Mouse (Mus musculus) layer of hippocampus, adult 11-12 months (tissue): Measurements from ENCODE around the gene Fam149a.
A peak's percentile ranks its signal among the peaks of the same experiment; 100 is the strongest.

Experiments used
- DNase-seq: peaks from one replicate; pipeline ENCODE4 v3.0.0; 2022; ENCODE audit warnings: low spot score

The Fam149a gene

DNA sequence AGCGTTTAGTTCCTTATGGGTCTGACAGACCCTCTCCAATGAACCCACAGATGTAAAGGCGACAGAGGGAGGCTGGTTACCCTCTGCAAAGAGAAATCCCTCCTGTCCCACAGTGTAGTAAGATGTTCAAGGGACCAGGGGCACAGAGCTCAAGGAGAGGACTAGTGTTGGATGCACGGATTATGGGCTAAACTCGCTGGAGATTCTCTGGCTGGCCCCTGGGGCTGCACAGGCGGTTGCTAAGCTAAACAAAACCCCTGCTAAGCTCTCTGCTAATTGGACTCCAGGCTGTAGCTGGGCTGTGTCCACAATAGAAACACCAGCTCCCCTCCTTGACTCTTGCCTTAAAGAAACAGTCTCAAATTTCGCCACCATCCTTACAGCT is at the start of gene Fam149a:
TSS of gene Fam149a (minus strand) at position 329 of the 385 bp plus-strand sequence.
- DNase-seq, result no peak

DNA sequence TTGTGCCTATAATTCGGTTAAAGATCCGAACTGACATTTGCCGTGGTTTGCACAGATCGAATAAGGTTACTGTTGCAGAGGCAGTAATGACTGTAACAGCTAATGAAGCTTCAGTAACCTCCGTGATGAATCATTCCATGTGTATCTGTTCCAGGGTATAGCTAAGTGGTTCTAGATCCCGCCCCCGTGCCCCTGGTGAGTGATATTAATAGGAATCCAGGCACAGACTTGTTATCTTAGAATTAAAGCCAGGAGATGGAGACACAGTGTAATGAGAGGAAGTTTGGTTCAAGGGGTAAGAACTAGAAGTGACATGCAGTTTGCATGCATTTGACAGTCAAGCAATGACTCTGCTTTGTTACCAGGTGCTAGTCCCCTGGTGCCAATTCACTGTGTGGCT is 38.1 kb upstream of the Fam149a start:
- DNase-seq, result no peak

DNA sequence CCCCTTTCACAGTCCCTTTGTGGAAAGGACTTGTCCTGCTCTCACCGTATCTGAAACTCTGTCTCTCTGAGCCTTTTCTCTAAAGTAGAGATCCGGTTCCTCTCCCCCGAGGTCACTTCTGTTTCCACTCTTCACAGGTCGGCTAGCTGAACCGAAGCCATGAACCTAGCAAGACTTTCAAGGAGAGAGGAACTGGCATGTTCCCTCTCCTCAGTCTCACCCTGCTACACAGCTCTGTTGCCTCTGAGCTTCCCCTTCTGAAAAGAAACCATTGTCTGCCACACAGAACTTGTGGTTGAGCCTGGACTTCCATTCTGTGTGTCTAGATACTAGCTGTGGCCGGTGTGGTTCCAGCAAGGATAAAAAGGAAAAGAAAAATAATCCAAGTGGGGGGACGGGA is 32.9 kb upstream of the Fam149a start:
- DNase-seq, result peak; percentile 23

DNA sequence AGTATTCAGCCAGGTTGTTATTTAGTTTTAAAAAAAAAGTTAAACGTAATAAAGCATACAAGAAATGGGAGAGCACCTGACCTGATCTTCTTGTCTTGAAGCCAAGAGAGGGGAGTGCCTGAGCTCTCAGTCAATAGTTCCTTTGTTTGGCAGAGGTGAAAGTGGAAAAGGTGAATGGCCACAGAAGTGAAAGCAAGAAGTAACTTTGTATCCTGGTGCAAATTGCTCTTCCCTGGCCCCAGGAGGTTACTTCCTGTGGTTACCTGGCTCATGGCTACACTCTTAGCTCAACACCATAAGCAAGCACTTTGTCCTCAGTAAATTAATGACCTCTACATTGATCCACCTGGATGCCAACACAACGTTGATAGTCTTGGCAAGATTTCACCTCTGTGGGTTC is 28.8 kb upstream of the Fam149a start, which contains the start of gene Tlr3:
TSS of gene Tlr3 (minus strand) at position 199 of the 400 bp plus-strand sequence.
- no peak for DNase-seq

DNA sequence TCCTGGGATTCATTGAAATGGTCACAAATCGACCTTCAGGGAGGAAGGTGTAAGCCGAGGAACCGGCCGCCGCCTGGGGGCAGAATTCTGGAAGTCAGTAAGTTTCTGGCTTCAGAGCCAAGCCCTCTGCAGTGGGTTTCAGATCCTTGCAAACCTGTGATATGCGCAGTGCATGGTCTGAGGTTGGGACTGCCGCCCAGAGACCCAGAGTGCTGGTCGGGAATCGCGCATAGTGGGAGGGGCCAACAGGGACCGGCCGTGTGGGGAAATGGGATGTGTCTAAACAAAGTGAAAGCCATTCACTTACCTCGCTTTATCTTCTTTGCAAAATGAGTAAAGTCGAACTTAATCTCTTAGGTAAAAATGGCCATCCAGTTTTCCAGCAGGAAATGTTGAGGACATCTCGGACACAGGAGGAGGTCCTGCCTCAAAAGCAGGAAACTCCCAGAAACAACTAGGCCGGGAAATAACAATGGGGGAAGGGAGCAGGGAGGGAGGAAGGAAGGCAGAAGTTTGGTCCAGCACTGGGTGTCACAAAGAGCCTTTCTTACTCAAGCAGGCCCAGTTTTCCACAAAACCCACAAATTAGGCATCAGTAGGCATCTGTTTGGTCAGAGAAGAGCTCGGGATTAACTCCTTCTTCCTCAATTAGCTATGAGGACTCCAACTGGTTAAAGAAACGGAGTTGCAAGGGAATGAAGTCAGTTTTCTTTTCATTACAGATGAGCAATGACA is 28.2 kb upstream of the Fam149a start:
- DNase-seq, result peak; percentile 50

DNA sequence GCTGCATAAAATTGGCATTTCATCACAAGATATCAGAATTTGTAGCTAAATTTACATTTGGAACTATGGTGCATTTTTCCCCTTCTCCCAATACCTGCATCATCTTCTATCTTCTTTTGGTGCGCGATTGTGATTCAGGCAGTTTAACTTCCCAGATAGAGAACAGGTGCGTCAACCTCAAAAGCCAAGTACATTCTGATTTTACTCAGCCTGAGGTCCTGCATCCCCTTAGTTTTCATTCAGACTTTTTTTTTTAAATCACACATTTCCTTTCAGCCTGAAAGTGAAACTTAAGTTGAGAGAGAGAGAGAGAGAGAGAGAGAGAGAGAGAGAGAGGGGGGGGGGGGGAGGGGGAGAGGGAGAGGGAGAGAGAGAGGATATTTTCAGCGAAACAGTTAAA is 27.6 kb upstream of the Fam149a start:
- DNase-seq, result no peak

DNA sequence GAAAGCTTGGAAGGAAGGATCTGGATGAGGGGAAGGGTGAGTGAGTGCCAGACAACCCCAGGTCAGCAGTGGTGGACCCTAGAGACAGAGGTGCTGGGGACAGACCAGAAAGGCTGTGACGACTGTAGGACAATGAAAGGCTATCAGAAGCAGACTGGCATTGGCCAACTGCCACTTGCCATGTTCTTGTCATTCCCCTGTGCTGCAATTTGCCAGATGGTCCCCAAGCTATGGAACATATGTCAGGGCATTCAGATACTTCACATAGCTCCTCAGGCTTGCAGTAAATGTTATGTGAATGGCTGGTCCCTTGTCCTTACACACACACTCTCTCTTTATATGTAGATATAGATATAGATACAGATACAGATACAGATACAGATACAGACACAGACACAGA is 1.2 kb upstream of the Fam149a start:
- no peak for DNase-seq

DNA sequence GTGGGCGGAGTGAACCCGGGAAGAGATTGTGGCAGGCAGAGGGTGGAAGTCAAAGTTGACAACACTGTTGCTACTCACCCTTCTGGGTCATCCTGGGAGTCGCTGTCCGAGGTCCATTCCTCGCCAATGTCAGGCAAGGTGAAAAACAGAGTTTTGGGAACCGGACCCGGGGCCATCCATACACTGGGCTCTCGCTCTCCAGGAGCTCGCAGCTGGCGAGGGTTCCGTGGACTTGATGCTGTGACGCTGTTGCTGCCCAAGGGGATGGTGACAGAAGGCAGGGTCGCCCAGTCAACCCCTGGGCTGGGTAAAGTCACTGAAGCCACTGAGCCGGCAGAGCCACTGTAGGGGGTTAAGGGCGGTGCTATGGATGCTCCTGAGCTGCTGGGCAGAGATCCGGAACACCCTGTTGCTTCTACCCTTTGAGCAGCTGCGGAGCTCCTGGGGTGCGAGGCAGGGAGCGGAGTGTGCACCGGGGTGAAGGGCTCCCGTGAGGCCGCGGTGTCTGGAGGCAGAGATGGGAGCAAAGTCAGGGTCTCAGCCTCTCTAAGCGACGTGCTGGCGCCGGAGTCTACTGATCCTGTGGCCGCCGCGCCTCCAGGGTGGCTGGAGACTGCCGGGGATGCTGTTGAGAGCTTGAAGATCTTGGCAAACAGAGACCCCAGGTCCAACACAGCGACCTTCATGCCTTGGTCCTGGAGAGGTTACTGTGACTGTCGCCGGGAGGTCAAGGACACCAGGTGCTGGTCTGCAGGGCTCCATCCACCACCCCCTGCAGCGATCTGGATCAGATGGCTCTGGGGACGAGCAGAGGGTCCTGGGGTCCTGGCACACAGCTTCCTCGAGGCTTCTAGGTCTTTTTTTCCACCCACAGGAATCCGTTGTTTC is 772 bp downstream of the Fam149a start:
- DNase-seq, result no peak

DNA sequence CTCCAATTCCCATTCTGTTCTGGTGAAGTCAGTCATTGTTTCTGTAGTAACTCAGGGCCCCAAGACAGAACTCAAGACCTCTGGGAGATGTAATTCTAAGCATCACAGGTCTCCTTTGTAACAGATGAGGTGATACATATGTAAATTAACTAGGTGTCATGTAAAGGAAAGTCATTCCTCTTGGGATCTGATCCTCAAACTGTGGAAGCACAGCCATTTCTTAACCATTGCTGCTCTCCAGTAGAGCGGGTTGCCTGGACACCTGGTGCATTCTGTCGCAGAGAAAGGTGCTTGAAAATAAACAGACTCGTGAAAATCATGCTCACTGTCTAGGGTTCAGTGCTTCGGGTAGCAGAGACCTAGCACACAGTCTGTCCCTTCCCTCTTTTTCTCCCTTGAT is 1.5 kb downstream of the Fam149a start:
- no peak for DNase-seq

DNA sequence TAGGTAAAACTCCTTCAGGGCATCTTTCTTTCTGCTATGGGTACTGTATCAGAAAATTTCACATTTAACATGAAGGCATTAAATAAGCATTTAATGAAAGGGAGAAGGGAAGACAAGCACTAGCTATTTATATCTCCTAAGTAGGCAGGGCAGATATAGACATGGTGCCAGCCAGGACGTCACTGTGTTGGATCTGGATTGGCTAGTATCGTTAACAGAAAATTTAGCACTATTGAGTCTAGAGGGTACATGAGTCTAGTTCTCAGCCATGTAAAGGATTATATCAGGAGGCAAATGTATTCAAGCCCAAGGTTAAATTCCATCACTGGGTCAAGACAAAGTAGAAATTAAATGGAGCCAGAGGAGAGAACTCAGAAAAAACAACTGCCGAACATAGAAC is 8.0 kb downstream of the Fam149a start:
- no peak for DNase-seq

DNA sequence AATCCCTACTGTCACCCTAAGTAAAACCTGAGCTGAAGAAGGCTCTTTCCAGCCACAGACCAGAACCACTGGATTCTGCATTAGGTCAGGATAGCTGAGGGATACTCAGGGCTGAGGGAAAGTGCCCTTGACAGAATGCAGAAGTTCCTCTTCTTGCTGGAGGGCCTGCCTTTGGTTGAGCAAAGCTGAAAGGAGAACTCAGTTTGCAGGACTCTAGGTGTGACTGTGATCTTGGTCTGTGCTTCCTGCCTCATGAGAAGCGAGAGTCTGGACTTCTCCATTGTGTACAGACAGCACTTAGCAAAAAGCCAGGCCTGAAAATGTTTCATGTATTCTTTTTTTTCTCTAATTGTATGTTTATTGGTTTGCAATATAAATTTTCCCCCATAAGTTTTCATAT is 14.9 kb downstream of the Fam149a start:
- peak; percentile 17 for DNase-seq

DNA sequence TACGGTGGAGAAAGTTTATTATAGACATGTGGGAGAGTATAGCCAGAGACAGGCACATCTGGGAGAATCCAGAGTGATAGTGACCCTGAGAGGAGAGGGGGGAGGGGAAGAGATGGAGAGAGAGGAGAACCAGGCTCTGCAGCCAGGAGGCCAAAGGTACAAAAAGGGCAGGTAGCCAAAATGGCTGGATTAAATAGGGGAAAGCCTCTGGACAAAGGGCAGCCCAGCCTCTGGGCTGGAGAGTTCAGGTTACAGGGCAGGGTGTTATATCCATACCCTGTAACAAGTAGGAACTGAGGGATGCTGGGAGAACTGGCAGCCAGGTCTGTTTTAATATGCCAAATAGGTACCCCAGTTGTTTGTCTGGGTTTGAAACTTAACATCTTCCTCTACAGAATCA is 18.9 kb downstream of the Fam149a start:
- no peak for DNase-seq

DNA sequence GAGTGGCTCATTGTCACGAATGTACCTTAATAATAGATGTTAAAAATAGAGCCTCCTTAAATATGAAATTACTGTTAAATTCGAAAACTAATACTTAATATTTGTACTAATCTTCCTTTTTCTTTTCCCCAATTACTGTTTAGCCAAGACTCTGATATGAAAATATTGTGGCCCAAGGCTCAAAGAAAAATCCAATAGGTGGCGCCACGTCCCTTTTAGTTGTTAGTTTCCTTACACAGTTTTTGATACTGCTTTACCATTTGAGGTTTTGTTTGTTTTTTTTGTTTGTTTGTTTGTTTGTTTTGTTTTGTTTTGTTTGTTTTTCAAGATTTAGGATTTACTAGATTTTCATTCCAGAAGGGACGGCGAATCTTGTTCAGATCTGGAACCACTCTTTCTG is 19.8 kb downstream of the Fam149a start:
- DNase-seq, result peak; percentile 46

DNA sequence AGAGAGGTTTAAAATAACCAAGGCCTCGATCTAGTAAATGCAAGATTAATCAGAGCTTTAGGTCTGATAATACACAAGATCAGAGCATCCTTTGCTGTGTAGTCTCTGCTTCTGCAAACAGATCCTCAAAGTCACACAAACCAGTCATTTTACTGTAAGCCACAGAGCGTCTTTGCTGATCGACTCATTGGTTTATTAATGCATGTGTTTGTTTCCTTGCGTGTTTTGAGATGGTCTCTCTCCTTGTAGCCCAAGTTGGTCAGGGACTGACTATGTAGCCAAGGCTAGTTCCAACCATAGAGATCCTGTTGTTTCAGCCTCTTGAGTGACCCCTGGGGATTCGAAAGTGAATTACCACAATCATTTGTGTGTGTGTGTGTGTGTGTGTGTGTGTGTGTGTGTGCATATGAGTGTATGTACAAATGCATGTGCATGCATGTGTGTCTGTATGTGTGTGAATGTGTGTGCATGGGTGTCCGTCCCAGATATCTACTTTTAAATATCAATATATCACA is 22.9 kb downstream of the Fam149a start:
- DNase-seq, result peak; percentile 21

DNA sequence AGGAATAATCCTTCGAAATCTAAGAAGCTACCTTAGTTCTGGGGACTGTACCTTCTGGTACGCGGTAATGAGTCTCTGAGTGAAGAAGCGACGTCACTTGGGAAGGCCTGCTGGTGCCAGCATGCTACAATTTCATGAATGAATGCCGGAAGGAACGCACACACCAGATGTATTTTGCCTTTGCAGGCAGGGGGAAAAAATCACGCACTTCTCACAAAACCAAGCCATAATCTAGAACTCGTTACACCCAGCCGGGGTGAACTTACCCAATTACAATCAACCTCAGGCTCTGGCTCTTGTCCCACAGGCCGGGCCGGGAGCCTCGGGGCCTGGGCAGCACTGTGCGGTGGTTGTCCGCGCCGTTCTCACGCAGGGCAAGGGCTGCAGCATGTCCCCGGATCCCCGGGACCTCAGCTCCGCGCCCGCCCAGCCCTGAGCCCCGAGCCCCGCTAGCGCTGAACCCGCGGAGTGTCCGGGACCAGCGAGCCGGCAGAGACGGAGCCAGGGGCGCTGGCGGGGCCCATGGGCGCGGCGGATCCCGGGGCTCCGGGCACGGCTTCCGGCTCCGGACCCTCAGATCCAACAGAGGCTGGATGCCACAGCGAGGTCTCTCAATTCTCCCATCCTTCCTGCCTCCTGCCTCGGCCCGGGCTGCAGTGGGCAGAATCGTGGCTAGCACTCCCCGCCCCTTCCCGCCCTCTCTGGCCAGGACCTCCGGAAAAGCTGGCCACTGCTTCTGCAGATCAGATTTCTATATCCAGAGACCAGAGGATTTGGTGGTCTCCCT is 23.8 kb downstream of the Fam149a start:
- peak; percentile 34 for DNase-seq

DNA sequence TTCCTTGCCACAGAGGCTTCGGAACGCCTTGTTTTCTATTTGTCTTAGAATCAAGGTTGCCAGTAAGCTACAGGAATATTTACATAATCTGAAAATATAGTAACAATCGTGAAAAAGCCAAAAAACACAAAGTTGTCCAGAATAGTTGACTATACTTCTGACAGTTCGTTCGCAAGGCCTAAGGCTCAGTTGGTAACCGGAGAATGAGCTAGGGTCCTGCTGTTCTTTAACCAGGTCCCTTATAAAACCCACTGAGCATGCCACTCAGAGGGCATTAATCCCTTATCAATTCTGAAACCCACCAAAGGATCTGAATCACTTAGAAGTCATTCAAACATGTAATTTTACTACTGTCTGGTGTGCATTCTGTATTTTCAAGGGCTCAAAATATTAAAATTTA is 26.3 kb downstream of the Fam149a start:
- no peak for DNase-seq

DNA sequence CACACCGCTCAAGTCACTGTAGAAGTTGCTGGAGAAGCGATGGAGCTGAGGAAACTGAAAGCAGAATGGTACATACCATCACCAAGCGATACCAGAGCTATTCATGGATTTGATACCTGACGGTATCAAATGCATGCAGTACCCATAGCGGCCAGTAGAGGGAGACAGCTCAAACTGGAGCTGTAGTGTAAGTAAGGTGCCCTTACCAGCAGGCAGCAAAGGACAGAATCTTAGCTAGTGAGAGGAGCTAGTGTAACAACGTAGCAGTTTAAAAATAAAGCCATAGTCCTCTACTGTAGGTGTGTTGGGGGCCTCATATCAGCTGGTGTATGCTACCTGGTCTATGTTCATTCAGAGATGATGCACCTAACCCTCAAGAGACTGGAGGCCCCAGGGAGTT is 37.1 kb downstream of the Fam149a start:
- peak; percentile 72 for DNase-seq

DNA sequence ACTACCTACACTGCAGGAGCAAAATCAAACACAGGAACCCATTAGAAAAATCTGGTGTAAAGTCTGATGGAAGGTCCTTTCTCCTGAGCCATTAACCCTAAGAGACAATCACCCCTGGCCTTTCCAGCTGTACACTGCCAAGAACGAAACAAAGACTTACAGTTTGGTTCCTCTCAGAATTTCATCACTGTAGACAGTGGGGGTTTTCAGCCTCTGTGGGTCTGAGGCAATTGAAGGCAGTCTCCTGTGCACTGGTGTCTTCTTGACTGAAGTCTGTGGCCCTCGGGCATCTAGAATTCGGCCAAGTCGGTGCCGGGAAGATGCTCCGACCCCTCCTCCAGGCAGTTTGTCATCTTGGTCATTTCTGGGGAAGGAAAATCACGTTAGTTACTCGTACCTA is 37.8 kb downstream of the Fam149a start:
- DNase-seq, result no peak

DNA sequence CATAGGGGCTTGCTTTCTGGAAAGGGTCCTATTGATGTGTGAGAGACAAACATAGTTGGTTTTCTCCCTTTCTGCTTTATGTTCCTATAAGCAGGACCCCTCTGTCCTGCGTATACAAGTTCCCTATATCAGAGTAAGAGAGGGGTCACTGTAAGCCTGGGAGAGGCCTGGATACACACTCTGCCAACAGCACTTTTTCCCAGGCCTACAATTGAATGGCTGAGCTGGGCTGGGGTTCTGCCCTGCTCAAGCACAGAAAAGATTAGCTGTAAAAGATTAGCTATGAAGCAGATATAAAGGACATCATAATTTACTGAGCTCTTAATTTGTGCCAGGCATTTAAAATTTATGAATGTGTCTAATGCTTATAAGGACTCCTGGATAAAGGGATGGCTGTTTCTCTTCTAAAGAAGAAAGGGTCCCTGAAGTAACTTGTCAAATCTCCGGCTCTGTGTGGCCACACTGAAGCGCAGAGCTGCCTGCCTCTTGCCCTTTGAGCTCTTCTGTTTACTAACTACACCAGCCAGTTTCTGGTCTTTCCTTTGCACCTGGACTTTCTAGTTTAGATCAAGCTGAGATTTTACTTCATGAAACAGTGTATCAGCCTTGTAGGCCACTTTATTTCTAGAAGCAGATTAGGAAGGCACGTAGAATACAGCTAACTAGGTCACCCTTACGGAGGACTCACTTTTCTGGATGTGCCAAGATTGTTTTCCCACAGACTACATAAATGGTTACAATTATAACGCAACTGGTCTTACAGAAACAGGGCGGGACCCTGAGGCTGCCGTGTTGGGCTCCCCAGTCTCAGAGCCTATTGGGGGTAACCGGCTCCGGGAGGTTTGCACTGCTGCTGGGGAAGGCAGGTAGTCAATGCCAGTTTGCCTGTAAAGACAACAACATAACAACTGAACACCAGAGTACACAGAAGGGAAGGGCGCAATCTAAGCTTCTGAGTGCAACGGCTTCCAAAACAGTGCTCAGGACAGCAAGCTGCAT is 40.2 kb downstream of the Fam149a start:
- no peak for DNase-seq

DNA sequence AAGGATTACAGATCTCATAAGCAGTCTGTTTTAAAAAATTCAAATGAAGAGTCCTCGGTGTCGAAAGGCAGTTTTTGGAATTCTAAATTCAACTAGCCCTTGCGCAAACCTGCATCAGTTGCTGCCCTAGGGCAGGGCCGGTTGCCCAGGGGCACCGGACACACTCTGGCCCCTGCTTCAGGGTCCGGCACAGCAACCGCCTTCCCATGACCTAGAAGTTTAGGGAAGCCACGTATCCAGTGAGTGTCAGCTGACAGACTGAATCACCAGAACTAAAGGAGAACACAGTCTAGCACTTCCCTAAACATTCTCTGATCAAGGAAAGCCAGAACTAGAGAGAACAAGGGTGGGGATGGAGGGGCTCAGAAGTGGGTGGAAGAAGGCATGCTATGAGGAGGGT is 48.6 kb downstream of the Fam149a start:
- peak; percentile 17 for DNase-seq
